Mouse (Mus musculus) frontal cortex, adult 2 months (tissue): Measurements from ENCODE around the gene Mindy2. TPM values are rescaled to one million over a fixed set of nuclear protein-coding genes. Genes with fewer than 3 reads are reported as not detected.
A peak's percentile ranks its signal among the peaks of the same experiment; 100 is the strongest.

Source experiments
- DNase-seq, 2 experiments: peaks; one replicate each; pipeline ENCODE4 v3.0.0; 2022; ENCODE audit warnings: low spot score in 1 of 2; ENCODE audit errors: extremely low spot score in 1 of 2
- polyA plus RNA-seq: library from polyadenylated mRNA; depleted of rRNA; stranded (reverse); fragments of >200 nt; gene quantifications from 2 replicates; pipeline ENCODE4 v1.2.3, GENCODE M21; 2012; rRNA removed

The Mindy2 gene
- polyA plus RNA-seq = 31.3 and 32.1 TPM in 2 replicates

GRCm38 (mm10) chr9:70657013-70657967 lies at the start of gene Mindy2:
Gene Mindy2 (minus strand): TSS chr9:70657174.
- peak; percentile 88 to 97 for DNase-seq

DNA sequence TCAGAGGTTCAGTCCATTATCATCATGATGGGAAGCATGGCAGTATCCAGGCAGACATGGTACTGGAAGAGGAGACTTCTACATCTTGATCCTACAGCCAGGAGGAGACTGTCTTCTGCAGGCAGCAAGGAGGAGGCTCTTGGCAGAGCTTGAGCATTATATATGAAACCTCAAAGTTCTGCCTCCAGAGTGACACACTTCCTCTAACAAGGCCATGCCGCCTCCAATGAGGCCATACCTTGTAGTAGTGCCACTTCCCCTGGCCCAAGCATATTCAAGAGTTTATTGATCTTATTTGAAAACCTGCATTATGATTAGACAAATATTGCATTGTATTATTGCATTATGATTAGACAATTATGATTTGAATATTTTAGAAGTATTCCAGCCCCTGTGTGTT lies 49.5 kb upstream of the Mindy2 start:
- DNase-seq = no peak

DNA sequence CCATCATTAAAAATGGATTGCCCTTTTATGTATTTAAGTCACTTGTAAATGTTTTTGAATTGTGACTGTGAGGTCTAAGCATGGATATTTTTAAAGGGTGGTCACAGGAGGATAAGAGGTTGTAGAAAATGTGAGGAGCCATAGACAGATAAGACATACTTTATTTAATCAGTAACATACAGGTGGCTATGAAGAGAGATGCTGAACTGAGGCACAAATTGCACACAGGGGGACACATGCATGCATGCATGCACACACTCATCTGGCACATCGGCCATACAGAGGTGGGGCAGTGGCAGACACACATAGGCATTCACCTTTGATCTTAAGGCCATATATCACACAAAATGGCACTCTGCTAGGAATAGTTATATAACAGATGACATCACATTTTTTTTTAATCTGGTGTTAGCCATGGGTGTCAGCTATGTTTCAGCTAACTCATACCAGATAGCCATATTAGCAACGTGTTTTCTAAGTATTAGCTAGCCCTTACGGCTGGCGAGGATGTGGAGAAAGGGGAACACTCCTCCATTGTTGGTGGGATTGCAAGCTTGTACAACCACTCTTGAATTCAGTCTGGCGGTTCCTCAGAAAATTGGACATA lies 46.7 kb upstream of the Mindy2 start:
- no peak for DNase-seq

- no peak for DNase-seq
These were observed 41.1 kb upstream of the Mindy2 start for GRCm38 (mm10) chr9:70698090-70698489.

- DNase-seq = no peak
These were observed 38.7 kb upstream of the Mindy2 start for GRCm38 (mm10) chr9:70695723-70696122.

DNA sequence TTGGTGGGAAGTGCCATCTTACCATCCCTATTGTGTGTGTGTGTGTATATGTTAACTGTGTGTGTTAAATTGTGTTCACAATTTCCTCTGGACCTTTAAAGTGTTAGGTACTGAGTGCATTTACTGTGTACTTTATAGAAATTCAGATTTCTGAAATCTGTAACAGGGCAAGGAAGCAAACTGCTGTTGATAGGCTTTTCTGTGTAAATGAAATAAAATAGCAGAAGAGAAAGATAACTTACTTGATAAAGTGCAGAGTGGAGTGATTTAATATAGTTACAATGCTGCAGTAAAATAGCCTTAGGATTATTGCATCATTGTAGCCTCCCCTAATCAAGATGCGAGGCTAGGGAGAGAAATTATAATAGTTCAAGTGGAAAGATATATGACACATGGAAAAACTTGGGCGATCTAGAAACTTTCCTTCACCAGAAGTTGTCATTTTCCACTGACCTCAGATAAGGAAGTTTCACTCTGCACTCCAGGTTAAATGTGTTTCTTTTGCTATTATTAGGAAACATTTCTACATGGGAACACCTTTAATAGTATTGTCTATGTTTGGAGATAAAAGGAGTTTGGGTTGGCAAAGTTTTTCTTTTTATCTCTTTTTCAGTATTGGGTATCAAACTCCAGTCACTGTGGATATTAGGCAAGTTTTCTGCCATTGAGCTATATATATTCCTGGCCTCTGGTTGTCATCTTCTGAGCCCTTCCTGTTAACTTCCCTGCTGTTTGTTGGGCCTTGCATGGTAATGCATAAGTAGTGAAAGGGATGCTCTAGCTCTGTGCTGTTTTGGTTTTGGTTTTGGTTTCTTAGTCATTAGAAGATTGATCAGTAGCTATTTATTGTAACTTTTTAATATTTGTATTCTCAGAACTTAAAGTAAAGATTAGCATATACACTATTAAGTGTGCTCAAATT lies 35.1 kb upstream of the Mindy2 start:
- no peak for DNase-seq

GRCm38 (mm10) chr9:70690579-70690978 lies 33.6 kb upstream of the Mindy2 start:
- no peak for DNase-seq

GRCm38 (mm10) chr9:70689926-70690325 lies 33.0 kb upstream of the Mindy2 start:
- no peak for DNase-seq

GRCm38 (mm10) chr9:70688301-70688968 lies 31.5 kb upstream of the Mindy2 start:
- no peak for DNase-seq

GRCm38 (mm10) chr9:70682202-70682601 lies 25.2 kb upstream of the Mindy2 start:
- no peak for DNase-seq

- peak in 1 of 2 experiments; percentile 22 for DNase-seq
These were observed 22.4 kb upstream of the Mindy2 start for GRCm38 (mm10) chr9:70679132-70680091.

GRCm38 (mm10) chr9:70678682-70679131 lies 21.7 kb upstream of the Mindy2 start, which contains the start of gene Adam10:
Gene Adam10 (plus strand): TSS chr9:70678997.
- DNase-seq = peak; percentile 93 to 98

DNA sequence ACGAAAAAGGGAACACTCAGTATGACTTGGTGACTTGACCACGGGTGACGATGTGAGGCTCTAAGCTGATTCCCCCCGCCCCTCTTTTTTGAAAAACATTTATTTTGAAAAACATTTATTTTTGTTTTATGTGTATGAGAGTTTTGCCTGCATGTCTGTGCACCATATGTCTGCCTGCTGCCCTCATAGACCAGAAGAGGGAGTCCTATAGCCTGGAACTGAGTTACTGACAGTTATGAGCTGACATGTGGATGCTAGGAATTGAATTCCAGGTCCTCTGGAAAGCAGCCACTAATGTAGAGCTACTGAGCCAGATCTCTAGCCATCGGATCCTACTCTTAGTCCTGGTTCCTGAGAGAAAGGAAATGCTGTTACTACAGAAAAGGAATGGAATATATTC lies 19.0 kb upstream of the Mindy2 start:
- DNase-seq = no peak

DNA sequence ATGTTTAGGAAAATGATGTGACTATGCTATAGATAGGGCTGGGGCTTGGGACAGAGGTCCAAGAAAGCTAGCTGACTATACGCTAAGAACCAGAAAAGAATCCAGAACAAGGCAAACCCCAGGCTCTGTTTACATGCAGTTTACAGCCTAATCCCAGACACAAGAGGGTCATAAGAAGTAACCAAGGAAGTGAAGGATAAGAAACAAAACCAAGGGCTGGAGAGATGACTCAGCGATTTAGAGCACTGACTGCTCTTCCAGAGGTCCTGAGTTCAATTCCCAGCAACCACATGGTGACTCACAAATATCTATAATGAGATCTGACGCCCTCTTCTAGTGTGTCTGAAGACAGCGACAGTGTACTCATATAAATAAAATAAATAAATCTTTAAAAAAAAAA lies 18.1 kb upstream of the Mindy2 start:
- no peak for DNase-seq

GRCm38 (mm10) chr9:70673656-70674055 lies 16.7 kb upstream of the Mindy2 start:
- peak in 1 of 2 experiments; percentile 28 for DNase-seq

DNA sequence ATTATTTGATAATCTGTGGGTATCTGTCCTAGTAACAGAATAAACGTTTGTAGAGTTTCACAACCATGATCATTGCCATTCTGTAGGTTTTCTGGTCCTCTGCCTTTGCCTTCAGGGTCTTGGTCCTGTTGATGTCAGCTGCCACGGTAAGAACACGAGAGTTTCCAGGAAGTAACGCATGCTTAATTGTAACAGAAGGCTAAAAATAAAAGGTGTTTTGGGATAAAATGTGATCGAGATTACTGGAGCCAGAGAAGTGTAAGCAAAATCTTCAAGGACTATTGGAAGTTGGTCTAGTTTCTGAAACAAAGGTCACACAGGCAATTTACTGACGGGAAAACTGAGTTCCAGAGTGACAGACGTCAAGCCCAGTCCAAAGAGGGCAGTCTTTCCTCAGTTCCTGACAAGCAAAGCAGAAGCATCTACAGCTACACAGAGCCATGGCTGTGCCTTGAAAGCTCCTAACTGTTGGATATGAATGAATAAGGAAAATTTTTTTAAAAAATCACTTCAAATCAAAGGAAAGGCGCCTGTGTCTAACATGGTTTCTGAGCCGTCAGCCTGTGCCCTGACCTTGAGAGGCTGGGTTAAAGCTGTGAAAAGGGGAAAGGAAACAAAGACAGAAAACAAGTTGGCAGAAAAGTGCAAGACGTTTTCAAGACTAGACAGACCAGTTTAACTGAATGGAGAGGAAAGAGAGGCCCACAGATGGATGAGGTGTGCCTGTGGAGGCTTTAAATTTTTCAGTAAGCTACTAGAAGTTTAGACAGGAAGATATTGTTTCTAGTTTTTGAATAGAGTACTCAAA lies 15.0 kb upstream of the Mindy2 start:
- DNase-seq = no peak

- DNase-seq = no peak
These were observed 14.3 kb upstream of the Mindy2 start for GRCm38 (mm10) chr9:70671278-70671677.

DNA sequence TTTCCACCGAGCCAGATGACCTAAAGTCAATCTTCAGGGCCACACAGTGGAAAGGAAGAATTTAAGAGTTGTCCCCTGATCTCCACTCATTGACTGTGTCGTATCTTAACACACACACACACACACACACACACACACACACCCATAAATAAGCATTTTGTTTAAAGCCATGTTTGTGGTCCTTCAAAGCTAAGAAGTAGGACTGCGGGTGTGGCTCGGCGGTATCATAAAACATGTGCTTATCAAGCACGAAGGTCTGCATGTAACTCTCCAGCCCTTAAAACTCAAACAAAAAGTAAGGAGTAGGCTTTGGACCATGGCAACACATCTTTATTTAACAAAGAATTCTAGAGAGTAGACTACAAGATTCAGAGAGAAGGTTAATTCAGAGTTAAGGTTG lies 13.4 kb upstream of the Mindy2 start:
- no peak for DNase-seq
